Mouse (Mus musculus) gastrocnemius, postnatal 36 days (tissue): Measurements from ENCODE around the gene Bco1. TPM values are rescaled to one million over a fixed set of nuclear protein-coding genes. Genes with fewer than 3 reads are reported as not detected.

Source experiments
- DNase-seq, 2 experiments: peaks; one replicate each; pipeline ENCODE4 v3.0.0; 2022
- intact Hi-C: fragments of 180-260 bp; cut with DNase I; formaldehyde crosslinking; loops from one replicate; pipeline ENCODE4 v1.15.1; 2025
- total RNA-seq, 2 experiments: library from RNA; stranded (reverse); gene quantifications; 2 replicates each; pipeline ENCODE4 v1.2.3; 2021

Gene Bco1
- total RNA-seq, 2 experiments from 2014 or later = 0.15 TPM; not detected in 1

- no peak for DNase-seq
- intact Hi-C loops = no loop called here
Measured at GRCm38 (mm10) chr8:117087036-117087435, 8.6 kb upstream of the Bco1 start.

DNA sequence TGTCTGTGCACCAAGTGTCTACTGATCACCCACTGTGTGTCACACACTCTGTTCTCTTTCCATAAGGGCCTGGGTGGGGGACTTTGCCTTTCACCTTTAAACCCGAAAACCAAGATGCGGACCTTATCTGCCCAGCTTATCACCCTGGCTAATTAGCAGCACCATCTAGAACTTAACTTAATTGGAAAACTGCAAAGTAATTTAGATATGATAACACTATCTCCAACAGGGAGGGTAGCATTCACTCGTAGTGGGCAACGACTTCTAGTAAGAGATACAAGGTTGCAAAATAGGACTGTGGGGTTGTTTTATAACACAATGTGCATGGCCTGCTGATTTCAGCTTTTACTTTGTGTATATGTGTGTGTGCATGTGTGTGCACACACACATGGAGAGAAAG is 5.9 kb upstream of the Bco1 start:
- DNase-seq = no peak
- intact Hi-C loops = no loop called here

- DNase-seq = peak in 1 of 2 experiments; percentile 23
- intact Hi-C loops = no loop called here
Measured at GRCm38 (mm10) chr8:117094053-117094452, 1.6 kb upstream of the Bco1 start.

- no peak for DNase-seq
- intact Hi-C loops = loop anchor here (1.0 kb wide), 1 partner anchor 30 kb away; no protein-coding TSS in a partner anchor
Measured at GRCm38 (mm10) chr8:117097051-117097563, 1.5 kb downstream of the Bco1 start.

GRCm38 (mm10) chr8:117097564-117098191 is 2.0 kb downstream of the Bco1 start:
- DNase-seq = no peak
- intact Hi-C loops = loop anchor here (1.0 kb wide), 1 partner anchor 30 kb away; no protein-coding TSS in a partner anchor

DNA sequence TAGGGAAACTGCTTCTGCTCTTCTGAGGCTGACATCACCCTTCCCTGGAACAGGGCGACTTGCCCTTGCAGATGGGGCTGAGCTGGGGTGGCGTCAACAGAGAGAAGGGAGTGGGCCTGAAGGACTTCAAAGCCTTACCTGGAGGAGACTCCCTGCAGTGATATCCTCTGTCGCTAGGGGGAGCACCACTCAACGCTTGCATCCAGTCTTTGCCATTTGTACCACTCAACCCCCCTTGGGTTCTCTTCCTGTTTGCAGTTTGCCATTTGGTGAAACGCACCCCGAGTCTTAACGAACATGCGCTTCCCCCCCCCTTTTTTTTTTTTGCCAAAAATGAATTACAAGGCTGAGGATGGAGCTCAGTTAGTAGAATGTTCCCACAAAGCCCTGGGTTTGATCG is 11.9 kb downstream of the Bco1 start:
- DNase-seq = peak; percentile 43 to 49
- intact Hi-C loops = no loop called here

- no peak for DNase-seq
- intact Hi-C loops = loop anchor here (2.0 kb wide), 1 partner anchor 364 kb away; no protein-coding TSS in a partner anchor
Measured at GRCm38 (mm10) chr8:117109018-117109711, 13.5 kb downstream of the Bco1 start.

DNA sequence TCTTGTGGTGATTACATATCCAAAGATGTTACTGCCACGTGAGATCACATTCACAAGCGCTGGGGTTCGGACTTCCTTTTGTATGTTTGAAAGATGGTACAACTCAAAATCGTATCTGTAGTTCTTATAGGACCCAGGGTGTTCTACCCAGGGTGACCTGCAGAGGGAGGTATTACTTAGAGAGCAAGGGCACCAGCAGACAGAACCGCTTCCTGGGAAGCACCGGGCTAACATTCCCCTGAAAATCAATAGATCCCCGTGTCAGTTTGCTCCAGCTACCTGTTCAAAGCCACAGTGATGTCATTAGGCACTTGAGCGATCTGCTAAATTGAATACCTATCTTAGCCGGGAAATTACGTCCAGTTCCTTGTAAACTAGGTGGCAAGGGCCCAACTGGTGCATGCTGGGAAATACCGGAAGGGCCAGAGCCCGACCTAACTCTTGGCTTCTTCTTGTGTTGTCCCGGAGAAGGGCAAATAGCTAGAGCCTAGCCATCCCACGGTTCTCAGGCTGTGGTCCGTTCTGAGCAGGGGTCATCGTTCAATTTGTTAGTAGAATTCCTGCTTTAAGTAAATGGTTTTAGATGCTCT is 14.2 kb downstream of the Bco1 start:
- intact Hi-C loops = loop anchor here (2.0 kb wide), 1 partner anchor 363 kb away; no protein-coding TSS in a partner anchor
- DNase-seq = peak; percentile 32 to 51

DNA sequence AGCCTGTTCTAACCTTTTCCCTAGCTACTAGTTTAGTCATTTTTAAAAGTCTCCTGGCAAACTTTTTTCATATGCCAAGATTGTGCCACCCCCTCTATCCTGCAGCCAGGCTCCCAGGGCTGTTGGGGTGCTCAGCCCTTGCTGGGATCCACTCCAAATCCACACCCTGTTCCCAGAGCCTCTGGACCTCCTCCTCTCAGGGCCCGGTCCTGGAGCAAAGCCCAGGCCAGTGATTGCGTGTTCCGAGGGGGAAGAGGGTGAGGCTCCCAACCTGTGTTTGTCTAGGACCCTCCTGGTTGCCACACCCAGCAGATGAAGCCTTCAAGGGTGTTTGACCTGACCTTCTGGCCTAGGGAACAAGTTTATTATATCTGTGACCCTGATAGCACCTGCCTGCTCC is 16.0 kb downstream of the Bco1 start:
- intact Hi-C loops = no loop called here
- DNase-seq = no peak

DNA sequence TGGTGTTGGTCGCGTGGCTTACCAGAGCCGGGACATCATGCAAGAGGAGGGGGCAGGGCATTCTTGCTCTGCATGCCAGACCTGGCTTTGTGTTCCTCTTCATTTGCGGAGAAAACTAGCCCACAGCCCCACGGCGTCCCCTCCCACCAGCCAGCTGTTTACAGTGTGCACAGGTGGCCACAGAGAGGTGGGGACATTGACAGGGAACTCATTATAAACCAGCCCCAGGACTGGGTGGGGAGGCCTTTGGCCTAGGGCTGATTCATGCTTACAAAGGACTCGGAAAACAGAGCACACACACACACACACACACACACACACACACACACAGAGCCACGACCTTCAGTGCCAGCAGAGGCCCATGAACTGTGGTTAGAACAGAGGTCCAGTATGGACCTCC is 16.6 kb downstream of the Bco1 start:
- intact Hi-C loops = no loop called here
- no peak for DNase-seq

DNA sequence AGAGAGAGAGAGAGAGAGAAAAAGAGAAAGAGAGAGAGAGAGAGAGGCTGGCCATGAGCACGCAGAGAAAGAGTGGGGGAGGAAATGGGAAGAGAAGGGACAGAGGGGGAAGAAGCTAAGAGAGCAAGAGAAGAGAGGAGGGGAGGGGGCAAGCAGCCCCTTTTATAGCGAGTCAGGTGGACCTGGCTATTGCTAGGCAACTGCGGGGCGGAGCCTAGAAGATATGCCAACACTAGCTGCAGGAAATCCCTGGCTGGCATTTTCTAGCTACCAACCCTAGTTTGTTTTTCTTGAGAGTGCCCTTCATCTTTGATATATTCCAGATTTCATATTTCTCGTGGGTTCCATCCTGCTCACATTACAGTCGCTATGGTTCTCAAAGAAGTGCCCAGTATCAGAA is 19.4 kb downstream of the Bco1 start:
- intact Hi-C loops = no loop called here

GRCm38 (mm10) chr8:117115676-117116446 is 20.2 kb downstream of the Bco1 start:
- no peak for DNase-seq
- intact Hi-C loops = no loop called here

More for the DNA sequence above, 19.4 kb downstream of the Bco1 start:
- no peak for DNase-seq

DNA sequence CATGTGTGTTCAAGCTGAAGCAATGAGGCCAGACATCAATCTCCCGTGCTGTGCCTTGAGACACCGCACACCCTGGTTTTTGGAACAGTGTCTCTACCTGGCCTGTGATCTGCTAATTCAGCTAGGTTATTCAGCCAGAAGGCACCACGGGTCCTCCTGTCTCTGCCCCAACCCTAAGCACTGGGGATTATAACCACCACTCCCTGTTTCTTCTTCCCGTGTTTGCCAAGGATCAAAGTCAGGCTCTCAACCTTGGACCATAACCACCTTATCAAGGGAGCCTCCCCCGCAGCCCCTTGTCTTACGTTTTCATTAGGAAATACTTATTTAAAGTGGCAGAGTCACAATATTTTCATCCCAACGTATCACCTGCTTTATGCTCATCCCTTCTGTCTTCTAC is 20.9 kb downstream of the Bco1 start:
- no peak for DNase-seq
- intact Hi-C loops = no loop called here

DNA sequence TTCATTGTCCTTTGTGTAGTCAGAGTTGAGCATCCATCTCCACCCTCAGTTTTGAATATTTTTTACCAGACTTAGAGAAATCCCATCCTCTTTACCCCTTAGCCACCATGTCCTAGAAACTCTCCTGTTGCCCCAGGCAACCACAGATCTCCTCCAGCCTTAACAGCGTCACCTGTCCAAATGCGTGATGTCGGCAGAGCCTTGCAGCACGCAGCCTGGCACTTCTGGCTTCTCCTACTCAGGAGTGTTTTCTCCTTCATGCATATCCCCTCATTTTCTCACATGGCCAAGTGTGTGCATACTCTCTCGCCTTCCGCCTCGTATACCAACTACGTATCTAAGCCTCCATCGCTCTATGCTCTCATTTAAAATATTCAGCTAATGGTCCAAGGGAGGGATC is 22.8 kb downstream of the Bco1 start:
- intact Hi-C loops = no loop called here

GRCm38 (mm10) chr8:117121277-117121676 is 25.6 kb downstream of the Bco1 start:
- intact Hi-C loops = no loop called here
- no peak for DNase-seq

More for the DNA sequence above, 22.8 kb downstream of the Bco1 start:
- no peak for DNase-seq

GRCm38 (mm10) chr8:117123850-117124633 is 28.4 kb downstream of the Bco1 start:
- intact Hi-C loops = no loop called here

DNA sequence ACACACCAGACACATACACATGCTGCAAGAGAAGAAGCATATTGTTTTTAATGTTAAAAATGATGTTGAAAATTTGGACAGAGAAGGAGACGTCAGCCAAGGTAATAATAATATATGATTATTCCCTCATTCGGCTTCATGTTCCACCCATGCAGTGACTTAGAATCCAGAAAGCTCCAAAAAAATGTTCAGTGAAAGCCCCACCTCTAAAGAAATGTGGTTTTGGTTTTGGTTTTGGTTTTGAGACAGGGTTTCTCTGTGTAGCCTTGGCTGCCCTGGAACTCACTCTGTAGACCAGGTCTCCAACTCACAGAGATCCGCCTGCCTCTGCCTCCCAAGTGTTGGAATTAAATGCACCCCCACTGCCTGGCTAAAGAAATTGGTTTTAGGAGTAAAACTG is 30.2 kb downstream of the Bco1 start:
- intact Hi-C loops = no loop called here
- no peak for DNase-seq

More at GRCm38 (mm10) chr8:117123850-117124633, 28.4 kb downstream of the Bco1 start:
- DNase-seq = no peak

- no peak for DNase-seq
- intact Hi-C loops = no loop called here
Measured at GRCm38 (mm10) chr8:117126411-117126810, 30.8 kb downstream of the Bco1 start.

DNA sequence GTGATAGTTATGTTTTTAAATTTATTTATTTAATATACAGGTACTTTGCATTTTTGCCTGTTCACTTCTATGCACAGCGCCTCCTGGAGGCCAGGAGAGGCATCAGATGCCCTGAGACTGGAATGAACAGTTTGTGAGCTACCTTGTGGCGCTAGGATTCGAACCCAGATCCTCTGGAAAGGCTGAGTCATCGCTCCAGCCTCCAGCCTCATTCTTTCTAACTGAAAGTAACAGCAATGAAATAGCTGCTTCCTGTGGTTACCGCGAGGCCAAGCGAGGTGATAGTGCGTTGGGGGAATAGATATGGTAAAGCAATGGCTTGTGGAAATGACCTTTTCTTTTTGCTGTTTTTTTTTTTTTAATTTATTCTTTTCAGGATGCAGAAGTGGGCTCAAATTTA is 31.4 kb downstream of the Bco1 start:
- intact Hi-C loops = loop anchor here (1.0 kb wide), 1 partner anchor 30 kb away; no protein-coding TSS in a partner anchor

DNA sequence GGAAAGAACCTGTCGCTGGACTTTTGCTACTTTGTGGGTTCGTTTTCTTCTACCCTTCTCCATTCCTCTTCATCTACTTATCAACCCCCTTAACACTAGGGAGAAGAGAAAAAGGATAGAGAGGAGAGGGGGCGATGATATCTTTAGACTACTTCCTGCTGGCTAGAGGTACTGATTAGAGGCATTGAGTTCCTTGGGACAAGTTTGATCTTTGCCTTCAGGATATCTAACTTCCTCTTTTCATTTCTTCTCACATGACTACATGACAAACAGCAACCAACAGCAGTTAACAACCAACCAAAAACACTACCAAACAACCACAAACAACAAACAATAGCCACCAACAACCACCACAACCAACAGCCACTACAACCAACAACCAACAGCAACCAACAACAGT is 38.0 kb downstream of the Bco1 start:
- DNase-seq = no peak
- intact Hi-C loops = no loop called here

More for the DNA sequence above, 31.4 kb downstream of the Bco1 start:
- DNase-seq = no peak
